Mouse (Mus musculus) urinary bladder, postnatal 4 days (tissue): ENCODE results near the gene Gm7697.
"Not testable (repeated sequence)": the region's sequence is repeated elsewhere in the genome, so short reads cannot be mapped to it uniquely, and the experiment has no call there.

Experiments used
- DNase-seq, 2 experiments: peaks; one replicate each; pipeline ENCODE4 v3.0.0; 2021 to 2022; ENCODE audit warnings: low spot score in 2 of 2

Gene Gm7697

DNA sequence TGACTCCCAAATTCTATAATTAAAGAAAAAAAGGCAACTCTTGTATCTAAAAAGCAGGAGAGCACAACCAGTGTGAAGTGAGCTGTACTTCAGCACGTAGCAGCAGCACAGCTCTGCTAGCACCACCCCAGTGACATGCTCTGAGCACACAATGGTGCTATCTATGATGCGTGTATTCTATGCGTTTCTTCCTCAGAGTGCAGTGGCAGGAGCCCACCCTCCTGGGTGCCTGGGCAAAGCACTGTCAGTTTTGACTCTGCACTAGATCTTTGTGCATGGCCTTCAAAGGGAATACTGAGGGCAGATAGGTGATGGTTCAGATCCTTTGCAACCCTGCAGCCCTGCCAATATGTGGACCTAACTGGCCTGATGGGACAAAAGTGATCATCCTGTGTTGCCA is at the start of gene Gm7697:
Gm7697 (minus strand) TSS at position 101 of the 400 bp plus-strand sequence.
- DNase-seq: not testable (repeated sequence)

DNA sequence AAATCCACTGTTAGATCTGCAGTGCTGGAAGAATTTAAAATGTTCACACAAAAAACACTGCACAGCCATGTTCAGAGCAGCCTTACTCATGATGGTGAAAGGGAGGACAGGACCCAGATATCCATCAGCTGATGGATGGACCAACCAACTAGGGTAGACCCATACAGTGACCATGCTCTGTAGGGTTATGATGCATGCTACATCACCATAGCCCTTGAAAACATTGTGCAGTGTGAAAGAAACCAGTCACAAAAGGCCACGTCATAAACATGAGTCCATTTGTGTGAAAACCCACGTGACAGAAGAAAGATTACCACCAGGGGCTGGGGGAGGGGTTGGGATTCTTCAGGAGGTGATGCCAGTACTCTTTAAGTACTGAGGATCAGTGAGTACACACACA is 28.5 kb upstream of the Gm7697 start:
- DNase-seq: not testable (repeated sequence)

DNA sequence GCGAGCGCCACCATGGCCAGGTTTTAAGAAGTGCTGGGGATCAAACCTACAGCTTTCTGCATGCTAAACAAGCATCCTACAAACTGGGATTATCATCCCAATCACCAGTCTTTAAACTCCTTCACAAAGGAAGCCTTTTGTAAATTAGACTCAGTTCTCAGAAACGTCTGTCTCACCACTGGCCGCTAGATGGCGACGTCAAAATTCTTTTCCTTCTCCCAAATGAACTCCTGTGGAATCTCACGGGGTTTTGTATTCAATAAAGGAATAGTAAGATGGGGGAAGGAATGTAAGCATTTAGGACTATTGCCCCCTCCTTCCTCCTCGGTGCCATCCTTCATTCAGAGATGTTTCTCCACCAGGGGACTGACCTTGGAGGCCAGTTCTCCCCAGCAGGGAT is 26.8 kb upstream of the Gm7697 start:
- not testable (repeated sequence) for DNase-seq

DNA sequence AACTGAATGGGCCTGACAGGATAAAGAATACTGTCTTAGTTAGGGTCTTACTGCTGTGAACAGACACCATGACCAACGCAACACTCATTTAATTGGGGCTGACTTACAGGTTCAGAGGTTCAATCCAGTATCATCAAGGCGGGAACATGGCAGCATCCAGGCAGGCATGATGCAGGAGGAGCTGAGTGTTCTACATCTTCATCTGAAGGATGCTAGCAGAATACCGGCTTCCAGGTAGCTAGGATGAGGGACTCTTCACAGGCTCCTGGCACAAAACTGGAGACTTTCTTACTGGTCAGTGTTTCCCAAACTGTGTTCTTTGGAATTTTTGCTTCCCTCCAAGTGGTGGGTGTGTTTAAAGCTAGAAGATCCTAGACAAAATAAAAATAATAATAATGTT is 25.3 kb upstream of the Gm7697 start:
- DNase-seq: not testable (repeated sequence)

DNA sequence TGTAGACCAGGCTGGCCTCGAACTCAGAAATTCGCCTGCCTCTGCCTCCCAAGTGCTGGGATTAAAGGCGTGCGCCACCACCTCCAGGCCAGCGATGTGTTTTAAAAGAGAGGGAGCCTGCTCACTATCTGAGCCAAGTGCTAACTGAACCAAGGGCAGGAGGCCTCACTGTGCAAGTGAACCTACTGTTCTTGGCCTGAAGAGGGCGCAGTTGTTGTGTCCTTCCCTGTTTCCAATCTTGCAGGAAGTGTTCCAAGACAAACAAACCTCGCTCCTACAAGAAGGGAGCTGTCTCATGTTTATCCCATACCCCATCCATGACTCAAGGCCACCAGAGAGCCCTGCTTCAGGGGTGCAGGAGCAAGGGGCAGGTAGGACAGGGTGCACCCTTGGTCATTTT is 24.4 kb upstream of the Gm7697 start:
- DNase-seq: not testable (repeated sequence)

DNA sequence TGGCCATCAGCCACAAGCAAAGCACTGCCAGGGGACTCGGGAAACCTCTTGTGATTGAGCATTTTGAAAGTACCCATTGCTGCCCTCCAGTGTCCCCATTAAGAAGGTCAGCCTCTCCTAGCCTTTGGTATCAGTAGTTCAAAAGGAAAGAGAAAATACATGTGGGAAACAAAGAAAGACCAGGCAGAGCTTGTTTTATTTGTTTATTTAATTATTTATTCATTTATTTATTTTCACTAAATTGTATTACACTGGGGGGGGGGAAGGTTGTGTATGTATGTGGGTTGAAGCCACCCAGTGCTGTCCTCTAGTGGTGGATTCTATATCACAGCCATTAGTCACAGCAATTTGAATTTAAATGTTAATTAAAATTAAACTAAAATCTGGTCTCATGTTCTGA is 22.2 kb upstream of the Gm7697 start:
- DNase-seq: not testable (repeated sequence)

DNA sequence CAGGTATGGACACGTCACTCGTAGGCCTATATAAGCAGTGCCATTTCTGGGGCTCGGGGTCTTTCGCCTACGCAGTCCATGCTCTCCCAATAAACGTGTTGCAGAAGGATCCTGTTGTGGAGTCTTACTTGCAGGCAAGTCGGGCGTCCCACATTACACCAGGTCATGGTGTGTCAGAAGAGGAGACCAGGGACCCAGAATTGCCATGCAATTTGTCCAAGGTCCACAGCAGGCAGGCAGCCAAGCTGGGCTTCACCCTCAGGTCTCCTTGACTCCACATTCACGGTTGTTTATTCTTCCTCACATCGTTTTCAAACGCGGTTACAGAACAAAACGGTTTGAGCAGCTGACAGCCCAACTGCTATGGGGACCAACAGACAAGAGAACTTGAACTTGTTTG is 21.7 kb upstream of the Gm7697 start:
- DNase-seq: peak in 1 of 2 experiments; percentile 65

DNA sequence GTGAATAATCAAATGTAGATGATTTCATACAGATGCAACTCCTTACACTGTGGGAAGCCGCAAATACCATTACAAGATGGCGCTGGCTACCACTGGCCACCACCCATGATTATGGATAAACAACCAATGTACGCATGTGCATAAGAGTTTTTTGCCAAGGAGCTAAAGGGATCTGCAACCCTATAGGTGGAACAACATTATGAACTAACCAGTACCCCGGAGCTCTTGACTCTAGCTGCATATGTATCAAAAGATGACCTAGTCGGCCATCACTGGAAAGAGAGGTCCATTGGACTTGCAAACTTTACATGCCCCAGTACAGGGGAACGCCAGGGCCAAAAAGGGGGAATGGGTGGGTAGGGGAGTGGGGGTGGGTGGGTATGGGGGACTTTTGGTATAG is 21.2 kb upstream of the Gm7697 start:
- DNase-seq: peak in 1 of 2 experiments; percentile 41

DNA sequence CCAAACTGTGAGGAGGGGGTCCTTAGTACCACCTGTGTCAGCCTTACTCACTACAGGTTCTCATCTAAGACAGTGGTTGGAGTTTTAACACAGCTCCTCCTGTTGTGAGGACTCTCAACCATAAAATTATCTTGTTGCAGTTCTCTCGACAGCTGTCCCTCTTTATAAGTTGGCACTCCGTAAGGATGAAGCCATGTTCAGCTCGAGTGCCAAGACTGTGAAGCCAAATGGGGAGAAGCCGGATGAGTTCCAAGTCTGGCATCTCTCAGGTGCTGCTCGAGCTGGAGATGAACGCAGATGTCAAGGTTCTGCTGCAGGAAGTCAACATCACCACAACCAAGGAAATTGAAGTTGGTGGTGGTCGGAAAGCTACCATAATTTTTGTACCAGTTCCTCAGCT is 18.0 kb upstream of the Gm7697 start:
- DNase-seq: not testable (repeated sequence)

DNA sequence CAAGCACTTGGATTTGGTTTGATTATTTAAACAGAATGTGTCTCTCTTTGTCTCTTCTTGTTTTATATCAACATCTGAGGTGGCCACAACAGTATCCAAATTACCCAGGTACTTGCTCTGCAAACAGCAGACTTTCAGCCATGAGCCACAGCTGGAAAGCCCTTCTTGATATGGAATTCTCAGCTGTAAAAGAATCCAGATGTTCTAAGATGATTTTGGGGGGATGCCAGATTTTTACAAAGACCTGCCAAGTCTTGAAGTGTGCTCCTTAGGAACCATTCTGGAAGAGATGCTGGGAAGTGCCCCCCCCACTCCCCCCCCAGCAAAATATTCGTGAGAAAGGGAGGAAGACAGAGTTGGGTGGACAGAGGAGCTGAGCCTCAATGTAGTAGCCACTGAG is 17.6 kb upstream of the Gm7697 start:
- DNase-seq: not testable (repeated sequence)

DNA sequence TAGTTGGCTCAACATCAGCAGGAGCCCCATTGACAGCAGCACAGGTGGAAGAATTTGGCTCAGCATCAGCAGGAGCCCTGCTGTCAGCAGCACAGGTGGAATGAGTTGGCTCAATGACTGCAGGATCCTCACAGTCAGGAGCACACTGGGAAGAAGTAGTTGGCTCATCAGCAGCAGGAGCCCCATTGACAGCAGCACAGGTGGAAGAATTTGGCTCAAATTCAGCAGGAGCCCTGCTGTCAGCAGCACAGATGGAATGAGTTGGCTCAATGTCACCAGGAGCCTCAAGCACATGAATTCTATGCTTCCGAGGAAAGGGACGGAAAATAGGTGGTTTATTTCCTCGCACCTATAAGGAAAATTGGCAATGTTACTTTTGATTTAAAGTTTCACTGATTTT is 47.8 kb downstream of the Gm7697 start:
- not testable (repeated sequence) for DNase-seq

DNA sequence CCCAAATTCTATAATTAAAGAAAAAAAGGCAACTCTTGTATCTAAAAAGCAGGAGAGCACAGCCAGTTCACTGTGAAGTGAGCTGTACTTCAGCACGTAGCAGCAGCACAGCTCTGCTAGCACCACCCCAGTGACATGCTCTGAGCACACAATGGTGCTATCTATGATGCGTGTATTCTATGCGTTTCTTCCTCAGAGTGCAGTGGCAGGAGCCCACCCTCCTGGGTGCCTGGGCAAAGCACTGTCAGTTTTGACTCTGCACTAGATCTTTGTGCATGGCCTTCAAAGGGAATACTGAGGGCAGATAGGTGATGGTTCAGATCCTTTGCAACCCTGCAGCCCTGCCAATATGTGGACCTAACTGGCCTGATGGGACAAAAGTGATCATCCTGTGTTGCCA is 69.3 kb downstream of the Gm7697 start, which contains the start of gene Gm9495:
Gm9495 (minus strand) TSS at position 101 of the 400 bp plus-strand sequence.
- not testable (repeated sequence) for DNase-seq
